Mouse (Mus musculus) granulocyte monocyte progenitor cell, adult 5-6 weeks (primary cell): ENCODE data around the gene Xpo5. TPM values are rescaled to one million over a fixed set of nuclear protein-coding genes. Genes with fewer than 3 reads are reported as not detected.

Experiments used
- ATAC-seq: replicated peaks from 2 replicates; pipeline ENCODE4 v1.8.0; 2016; ENCODE audit warnings: mild to moderate bottlenecking, moderate TSS enrichment, inconsistent platforms; ENCODE audit not compliant: poor library complexity, severe bottlenecking
- total RNA-seq, 2 experiments: library from RNA; stranded (forward) in 1 of 2; stranded (reverse) in 1 of 2; fragments of 200-712, 200-1000 nt in 1 of 2; fragments of >200 nt in 1 of 2; fragmentation: Nextera tagmentation in 1 of 2; gene quantifications; 2 replicates each; pipeline ENCODE4 v1.2.3; 2014 to 2017

The Xpo5 gene
- total RNA-seq, 2 experiments from 2014 or later, result 58.1 to 70.0 TPM

GRCm38 (mm10) chr17:46253452-46254084 is 51.0 kb downstream of the Xpo5 start, which contains the start of gene Lrrc73:
TSS of gene Lrrc73 (plus strand) at chr17:46253531.
- ATAC-seq, result peak; percentile 84

DNA sequence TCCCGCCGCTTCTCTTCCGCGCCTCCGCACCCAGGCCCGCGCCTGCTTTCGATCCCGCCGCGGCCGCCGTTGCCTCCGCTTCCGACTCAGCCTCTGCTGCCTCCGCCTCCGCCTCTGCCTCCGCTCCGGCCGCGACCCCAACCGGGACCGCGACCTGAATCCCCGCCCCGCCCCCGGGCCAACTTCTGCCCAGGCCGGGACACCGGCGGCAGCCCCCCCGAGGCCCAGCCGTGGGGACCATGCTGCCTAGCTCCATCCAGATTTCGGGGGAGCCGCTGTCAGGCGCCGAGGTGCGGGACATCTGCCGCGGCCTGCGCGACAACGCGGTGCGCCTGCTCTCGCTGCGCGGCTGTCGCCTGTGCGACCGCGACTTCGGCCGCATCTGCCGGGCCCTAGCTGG is 51.5 kb downstream of the Xpo5 start:
- ATAC-seq, result no peak

GRCm38 (mm10) chr17:46255147-46255546 is 52.6 kb downstream of the Xpo5 start:
- no peak for ATAC-seq

DNA sequence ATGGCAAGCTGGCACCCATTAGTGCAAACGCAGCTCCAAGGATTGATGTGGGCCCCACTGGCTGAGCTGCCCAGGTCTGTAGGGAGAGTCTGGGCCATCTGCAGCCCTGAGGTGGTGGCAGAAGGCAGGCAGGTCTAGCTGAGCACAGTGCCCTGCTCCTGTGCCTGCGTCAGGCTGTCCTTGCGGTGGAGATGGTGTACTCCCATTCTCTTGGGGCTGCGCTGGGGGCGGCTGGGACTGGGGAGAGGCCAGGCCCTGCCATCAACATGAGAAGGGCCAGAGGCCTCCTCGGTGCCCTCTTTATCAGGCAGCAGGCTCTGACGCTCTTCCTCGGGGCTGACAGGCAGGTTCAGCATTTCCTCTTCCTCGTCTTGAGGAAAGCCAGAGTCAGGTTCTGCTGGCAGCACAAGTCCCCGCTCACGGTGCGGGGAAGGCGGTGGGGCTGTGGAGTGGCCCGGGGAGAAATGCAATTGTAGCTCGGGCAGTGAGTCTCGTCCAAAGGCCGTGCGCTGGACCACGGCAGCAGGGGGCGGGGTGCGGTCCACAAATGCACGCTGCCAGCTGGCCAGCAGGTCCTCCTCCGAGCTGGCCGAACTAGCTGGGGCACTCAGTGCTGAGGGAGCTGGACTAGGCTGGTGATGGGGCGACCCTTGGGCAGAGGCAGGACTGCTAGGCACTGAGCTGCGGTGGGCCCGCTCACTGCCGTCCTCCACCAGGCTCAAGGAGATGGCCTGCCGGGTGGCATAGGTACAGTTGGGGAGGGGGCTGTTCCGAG is 55.9 kb downstream of the Xpo5 start:
- ATAC-seq, result no peak

- no peak for ATAC-seq
These were observed 57.1 kb downstream of the Xpo5 start for GRCm38 (mm10) chr17:46259675-46260074.

GRCm38 (mm10) chr17:46262201-46262694 is 59.7 kb downstream of the Xpo5 start:
- ATAC-seq, result no peak

GRCm38 (mm10) chr17:46265502-46265901 is 62.9 kb downstream of the Xpo5 start:
- ATAC-seq, result no peak

- peak; percentile 85 for ATAC-seq
These were observed 63.5 kb downstream of the Xpo5 start for GRCm38 (mm10) chr17:46265918-46266618.

GRCm38 (mm10) chr17:46266986-46267385 is 64.4 kb downstream of the Xpo5 start:
- ATAC-seq, result no peak

DNA sequence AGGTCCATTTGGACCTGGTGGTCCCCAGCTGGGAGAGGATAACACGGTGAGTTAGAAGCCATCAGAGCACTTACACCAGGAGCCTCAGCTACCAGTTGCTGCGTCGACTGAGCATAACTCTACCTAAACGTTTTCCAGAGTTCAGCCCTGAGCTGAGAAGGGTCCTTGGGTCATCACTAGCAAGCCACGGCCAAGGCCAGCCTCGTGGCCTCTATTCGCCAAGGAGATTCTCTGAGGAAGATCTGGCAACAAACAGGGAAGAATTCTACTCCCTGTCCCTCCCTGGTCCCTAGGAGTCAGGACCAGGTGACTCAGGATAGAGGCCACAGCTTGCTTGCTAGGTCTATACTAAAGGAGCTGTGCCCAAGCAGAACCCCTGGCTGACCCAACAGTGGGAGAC is 64.9 kb downstream of the Xpo5 start:
- no peak for ATAC-seq

DNA sequence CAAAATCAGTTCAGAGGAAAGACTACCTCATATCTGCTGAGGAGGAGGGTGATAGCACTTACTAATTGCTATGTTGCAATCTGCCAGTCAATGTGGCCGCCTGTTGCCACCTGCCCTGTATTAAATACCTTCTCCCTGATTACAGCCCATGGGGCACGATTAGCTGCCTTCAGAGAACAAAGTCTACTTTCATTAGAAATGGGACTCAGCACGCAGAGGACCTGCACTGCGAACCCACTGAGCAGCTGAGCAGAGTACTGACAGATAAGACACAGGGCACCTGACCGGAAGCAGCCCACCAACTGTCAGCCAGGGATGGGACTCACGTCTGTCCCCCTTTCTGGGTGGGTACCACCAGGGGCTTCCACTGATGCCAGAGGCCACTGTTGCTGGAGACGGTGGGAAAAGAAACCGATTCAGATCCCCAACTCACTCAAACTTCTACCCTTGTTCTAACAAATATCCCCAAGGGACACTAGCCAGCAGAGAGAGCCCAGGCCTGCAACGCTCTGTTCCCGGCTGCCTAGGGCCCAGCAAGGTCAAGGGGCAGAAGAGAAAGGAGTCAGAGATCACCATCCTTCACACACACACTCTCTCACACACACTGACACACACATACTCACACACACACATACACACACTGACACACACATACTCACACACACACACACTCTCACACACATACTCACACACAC is 65.6 kb downstream of the Xpo5 start:
- ATAC-seq, result no peak

- ATAC-seq, result no peak
These were observed 67.4 kb downstream of the Xpo5 start for GRCm38 (mm10) chr17:46269771-46270534.

- no peak for ATAC-seq
These were observed 69.5 kb downstream of the Xpo5 start for GRCm38 (mm10) chr17:46272058-46272457.

DNA sequence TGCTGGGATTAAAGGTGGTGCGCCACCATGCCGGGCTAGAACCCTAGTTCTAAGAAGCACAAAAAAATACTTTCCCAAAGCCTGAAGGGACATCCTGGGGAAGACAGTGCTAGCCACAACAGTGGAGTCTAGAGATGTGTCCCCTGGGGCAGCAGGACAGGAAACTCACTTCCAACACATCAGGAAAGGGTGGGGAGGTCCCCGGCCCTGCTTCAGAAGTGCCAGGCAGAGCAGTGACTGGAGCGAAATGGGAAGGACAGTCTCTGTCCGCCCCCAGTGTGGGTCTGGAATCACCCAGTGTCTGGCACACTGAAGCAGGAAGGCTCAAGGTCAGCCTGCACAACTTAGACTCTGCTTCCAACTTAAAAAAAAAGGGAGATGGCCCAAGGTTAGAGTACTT is 70.1 kb downstream of the Xpo5 start:
- ATAC-seq, result no peak

GRCm38 (mm10) chr17:46273803-46274236 is 71.2 kb downstream of the Xpo5 start:
- ATAC-seq, result no peak

- ATAC-seq, result no peak
These were observed 71.9 kb downstream of the Xpo5 start for GRCm38 (mm10) chr17:46274465-46274864.

GRCm38 (mm10) chr17:46275034-46275433 is 72.5 kb downstream of the Xpo5 start:
- ATAC-seq, result no peak

GRCm38 (mm10) chr17:46275506-46275905 is 72.9 kb downstream of the Xpo5 start:
- ATAC-seq, result no peak

DNA sequence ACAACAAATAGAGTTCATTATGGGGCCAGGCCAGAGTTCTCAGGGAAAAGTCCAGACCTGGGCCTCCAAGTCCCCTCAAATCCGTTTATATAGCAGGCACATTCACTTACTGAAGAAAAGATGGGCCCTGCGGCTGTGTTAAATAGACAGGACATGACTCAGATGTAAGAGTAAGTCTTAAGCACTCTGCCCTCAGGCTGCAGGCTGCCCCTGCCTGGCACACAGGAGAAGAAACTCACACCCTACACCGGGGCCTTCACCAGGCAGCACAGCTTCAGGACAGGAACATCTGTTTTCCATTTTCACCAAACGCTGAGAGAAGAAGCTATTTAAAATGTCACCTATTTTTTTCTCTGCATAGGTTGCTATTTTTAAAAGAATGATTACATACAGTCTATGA is 75.0 kb downstream of the Xpo5 start:
- no peak for ATAC-seq
